Mouse (Mus musculus): ENCODE results near the gene Samhd1. TPM values are rescaled to one million over a fixed set of nuclear protein-coding genes. Genes with fewer than 3 reads are reported as not detected.

The Samhd1 gene
- polyA plus RNA-seq, 1 experiment from 2014 or later: 27.1 TPM

GRCm38 (mm10) chr2:157086796-157087195, 48.3 kb downstream of the Samhd1 start, which contains the start of gene Tldc2:
Gene Tldc2 (plus strand): TSS chr2:157087055.
- Histone ChIP-seq H3K27ac (ENCODE audit: low read length) (no peak within 1 kb of the TSS), H3K4me1 (ENCODE audit: insufficient read depth, low read length) (peaks cover 13% of the 10 kb centered on the region), H3K4me2 (replicated peaks; ENCODE audit: low read depth, low read length) (no peak within 1 kb of the TSS), H3K9me3 (ENCODE audit: low read length) (no peaks in the 10 kb centered on the region), H3K4me3 (ENCODE audit: low read length) (no peak within 1 kb of the TSS), H3K9ac (replicated peaks; ENCODE audit: low read length) (no peak within 1 kb of the TSS), H3K36me3 (ENCODE audit: insufficient read depth, low read length) (no peaks in the 10 kb centered on the region), H3K27me3 (ENCODE audit: insufficient read depth, low read length) (no peaks in the 10 kb centered on the region)
- ATAC-seq (ENCODE audit: low FRiP score, low TSS enrichment): no peak
- WGBS: 81% methylated on average over 8 of the region's 8 CpGs

- H3K9ac ChIP-seq (replicated peaks; ENCODE audit: low read length): no peak overlapping the region
- H3K4me3 ChIP-seq (ENCODE audit: low read length): no peak overlapping the region
- H3K9me3 ChIP-seq (ENCODE audit: low read length): no peaks in the 10 kb centered on the region
- no peak for ATAC-seq (ENCODE audit: low FRiP score, low TSS enrichment)
- H3K4me1 ChIP-seq (ENCODE audit: insufficient read depth, low read length): peaks cover 14% of the 10 kb centered on the region
- no peaks in the 10 kb centered on the region for H3K27me3 ChIP-seq (ENCODE audit: insufficient read depth, low read length)
- no peak overlapping the region for H3K4me2 ChIP-seq (replicated peaks; ENCODE audit: low read depth, low read length)
- H3K27ac ChIP-seq (ENCODE audit: low read length): no peak overlapping the region
- H3K36me3 ChIP-seq (ENCODE audit: insufficient read depth, low read length): no peaks in the 10 kb centered on the region
- WGBS: 83% methylated on average over 7 of the region's 7 CpGs
These were observed 50.1 kb downstream of the Samhd1 start for GRCm38 (mm10) chr2:157084831-157085585.

- no peaks in the 10 kb centered on the region for H3K27me3 ChIP-seq (ENCODE audit: insufficient read depth, low read length)
- peaks cover 28% of the 10 kb centered on the region for H3K4me1 ChIP-seq (ENCODE audit: insufficient read depth, low read length)
- no peak overlapping the region for H3K4me3 ChIP-seq (ENCODE audit: low read length)
- H3K27ac ChIP-seq (ENCODE audit: low read length): no peak overlapping the region
- H3K9ac ChIP-seq (replicated peaks; ENCODE audit: low read length): 0 out of 2 replicates have a peak overlapping the region, but pooled peaks have one; percentile 8
- 30% methylated on average over 7 of the region's 7 CpGs for WGBS
- H3K36me3 ChIP-seq (ENCODE audit: insufficient read depth, low read length): no peaks in the 10 kb centered on the region
- no peak overlapping the region for H3K4me2 ChIP-seq (replicated peaks; ENCODE audit: low read depth, low read length)
- H3K9me3 ChIP-seq (ENCODE audit: low read length): no peaks in the 10 kb centered on the region
- no peak for ATAC-seq (ENCODE audit: low FRiP score, low TSS enrichment)
These were observed 53.1 kb downstream of the Samhd1 start for GRCm38 (mm10) chr2:157081960-157082359.

GRCm38 (mm10) chr2:157081331-157081730, 53.7 kb downstream of the Samhd1 start:
- Histone ChIP-seq H3K9me3 (ENCODE audit: low read length) (no peaks in the 10 kb centered on the region), H3K27ac (ENCODE audit: low read length) (no peak overlapping the region), H3K27me3 (ENCODE audit: insufficient read depth, low read length) (no peaks in the 10 kb centered on the region), H3K36me3 (ENCODE audit: insufficient read depth, low read length) (no peaks in the 10 kb centered on the region), H3K4me1 (ENCODE audit: insufficient read depth, low read length) (peaks cover 34% of the 10 kb centered on the region), H3K4me3 (ENCODE audit: low read length) (no peak overlapping the region), H3K4me2 (replicated peaks; ENCODE audit: low read depth, low read length) (no peak overlapping the region), H3K9ac (replicated peaks; ENCODE audit: low read length) (no peak overlapping the region)
- ATAC-seq (ENCODE audit: low FRiP score, low TSS enrichment): no peak
- WGBS: 95% methylated on average over 8 of the region's 8 CpGs

- H3K4me2 ChIP-seq (replicated peaks; ENCODE audit: low read depth, low read length): peak overlapping the region; percentile 93
- no peaks in the 10 kb centered on the region for H3K36me3 ChIP-seq (ENCODE audit: insufficient read depth, low read length)
- H3K27ac ChIP-seq (ENCODE audit: low read length): peak overlapping the region; percentile 99
- H3K9me3 ChIP-seq (ENCODE audit: low read length): no peaks in the 10 kb centered on the region
- peaks cover 50% of the 10 kb centered on the region for H3K4me1 ChIP-seq (ENCODE audit: insufficient read depth, low read length)
- 8% methylated on average over 16 of the region's 16 CpGs for WGBS
- peak overlapping the region; percentile 79 for H3K4me3 ChIP-seq (ENCODE audit: low read length)
- H3K27me3 ChIP-seq (ENCODE audit: insufficient read depth, low read length): no peaks in the 10 kb centered on the region
- no peak for ATAC-seq (ENCODE audit: low FRiP score, low TSS enrichment)
- peak overlapping the region; percentile 98 for H3K9ac ChIP-seq (replicated peaks; ENCODE audit: low read length)
These were observed 55.3 kb downstream of the Samhd1 start for GRCm38 (mm10) chr2:157079701-157080180.

- Histone ChIP-seq H3K4me3 (ENCODE audit: low read length) (peak within 1 kb of the TSS; percentile 79), H3K4me2 (replicated peaks; ENCODE audit: low read depth, low read length) (peak within 1 kb of the TSS; percentile 93), H3K9ac (replicated peaks; ENCODE audit: low read length) (peak within 1 kb of the TSS; percentile 98), H3K36me3 (ENCODE audit: insufficient read depth, low read length) (0 out of 2 replicates have a peak, but pooled peaks cover 3% of the 10 kb centered on the region), H3K27ac (ENCODE audit: low read length) (peak within 1 kb of the TSS; percentile 99), H3K9me3 (ENCODE audit: low read length) (no peaks in the 10 kb centered on the region), H3K4me1 (ENCODE audit: insufficient read depth, low read length) (peaks cover 57% of the 10 kb centered on the region), H3K27me3 (ENCODE audit: insufficient read depth, low read length) (no peaks in the 10 kb centered on the region)
- ATAC-seq (ENCODE audit: low FRiP score, low TSS enrichment): peak; percentile 92
- under 1% methylated on average over 72 of the region's 136 CpGs for WGBS
These were observed 56.0 kb downstream of the Samhd1 start, which contains the start of gene Soga1 for GRCm38 (mm10) chr2:157078793-157079700. Gene Soga1 (minus strand): TSS chr2:157079254.

GRCm38 (mm10) chr2:157078059-157078792, 56.8 kb downstream of the Samhd1 start:
- peak overlapping the region; percentile 79 for H3K4me3 ChIP-seq (ENCODE audit: low read length)
- no peaks in the 10 kb centered on the region for H3K9me3 ChIP-seq (ENCODE audit: low read length)
- peaks cover 8% of the 10 kb centered on the region; the same call in 1 of the 2 replicates for H3K36me3 ChIP-seq (ENCODE audit: insufficient read depth, low read length)
- H3K4me2 ChIP-seq (replicated peaks; ENCODE audit: low read depth, low read length): peak overlapping the region; percentile 93
- peak overlapping the region; percentile 99 for H3K27ac ChIP-seq (ENCODE audit: low read length)
- WGBS: under 1% methylated on average over 47 of the region's 79 CpGs
- peaks cover 66% of the 10 kb centered on the region for H3K4me1 ChIP-seq (ENCODE audit: insufficient read depth, low read length)
- H3K27me3 ChIP-seq (ENCODE audit: insufficient read depth, low read length): no peaks in the 10 kb centered on the region
- peak overlapping the region; percentile 98 for H3K9ac ChIP-seq (replicated peaks; ENCODE audit: low read length)
- peak; percentile 0; the same call in 1 of the 2 replicates for ATAC-seq (ENCODE audit: low FRiP score, low TSS enrichment)

- Histone ChIP-seq H3K4me3 (ENCODE audit: low read length) (peak overlapping the region; percentile 79), H3K27ac (ENCODE audit: low read length) (peak overlapping the region; percentile 99), H3K9ac (replicated peaks; ENCODE audit: low read length) (peak overlapping the region; percentile 98), H3K36me3 (ENCODE audit: insufficient read depth, low read length) (peaks cover 12% of the 10 kb centered on the region; the same call in 1 of the 2 replicates), H3K4me2 (replicated peaks; ENCODE audit: low read depth, low read length) (peak overlapping the region; percentile 93), H3K4me1 (ENCODE audit: insufficient read depth, low read length) (peaks cover 65% of the 10 kb centered on the region), H3K9me3 (ENCODE audit: low read length) (no peaks in the 10 kb centered on the region), H3K27me3 (ENCODE audit: insufficient read depth, low read length) (no peaks in the 10 kb centered on the region)
- WGBS: under 1% methylated on average over 15 of the region's 15 CpGs
- peak; percentile 23; the same call in 1 of the 2 replicates for ATAC-seq (ENCODE audit: low FRiP score, low TSS enrichment)
These were observed 57.4 kb downstream of the Samhd1 start for GRCm38 (mm10) chr2:157077641-157078058.

- Histone ChIP-seq H3K4me2 (replicated peaks; ENCODE audit: low read depth, low read length) (peak overlapping the region; percentile 93), H3K4me1 (ENCODE audit: insufficient read depth, low read length) (peaks cover 65% of the 10 kb centered on the region), H3K9me3 (ENCODE audit: low read length) (no peaks in the 10 kb centered on the region), H3K4me3 (ENCODE audit: low read length) (peak overlapping the region; percentile 79), H3K9ac (replicated peaks; ENCODE audit: low read length) (peak overlapping the region; percentile 98), H3K27me3 (ENCODE audit: insufficient read depth, low read length) (no peaks in the 10 kb centered on the region), H3K27ac (ENCODE audit: low read length) (peak overlapping the region; percentile 99), H3K36me3 (ENCODE audit: insufficient read depth, low read length) (peaks cover 12% of the 10 kb centered on the region; the same call in 1 of the 2 replicates)
- WGBS: 16% methylated on average over 5 of the region's 5 CpGs
- 0 out of 2 replicates have a peak, but pooled peaks have one; percentile 0 for ATAC-seq (ENCODE audit: low FRiP score, low TSS enrichment)
These were observed 57.9 kb downstream of the Samhd1 start for GRCm38 (mm10) chr2:157077160-157077559.

Measured in kidney, embryonic 16.5 days (tissue).